Mouse (Mus musculus) ES-CJ7 (cell line): ENCODE data around the gene Urad.
A peak's percentile ranks its signal among the peaks of the same experiment; 100 is the strongest.

Source experiments
- DNase-seq: peaks from one replicate; pipeline ENCODE4 v3.0.0; 2011; ENCODE audit warnings: low read depth, low spot score

The Urad gene

GRCm38 (mm10) chr5:147325931-147326330 lies 3.7 kb upstream of the Urad start:
- no peak for DNase-seq

- peak; percentile 69 for DNase-seq
Measured at GRCm38 (mm10) chr5:147323237-147323917, 1.1 kb upstream of the Urad start.

GRCm38 (mm10) chr5:147319653-147320052 lies 2.6 kb downstream of the Urad start:
- DNase-seq: peak; percentile 80

DNA sequence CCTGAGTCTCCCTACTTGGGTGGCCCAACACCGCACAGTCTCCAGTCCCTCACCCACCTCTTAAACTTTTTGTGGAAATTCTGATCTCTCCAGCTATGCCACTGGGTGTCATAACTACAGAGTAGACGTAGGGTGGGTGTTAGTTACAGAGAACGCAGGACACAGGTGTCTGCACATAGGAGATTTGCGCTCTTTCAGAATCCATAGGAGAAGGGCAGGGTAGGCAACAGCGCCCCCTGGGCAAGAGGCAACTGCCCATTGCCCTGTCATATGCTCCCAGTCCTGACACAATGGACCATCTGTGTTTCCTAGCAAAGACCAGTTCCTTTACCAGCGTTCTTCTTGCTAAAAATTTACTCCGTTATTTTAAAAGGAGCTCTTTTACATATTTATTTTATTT lies 4.2 kb downstream of the Urad start:
- peak; percentile 38 for DNase-seq

GRCm38 (mm10) chr5:147317321-147317720 lies 4.9 kb downstream of the Urad start:
- no peak for DNase-seq

DNA sequence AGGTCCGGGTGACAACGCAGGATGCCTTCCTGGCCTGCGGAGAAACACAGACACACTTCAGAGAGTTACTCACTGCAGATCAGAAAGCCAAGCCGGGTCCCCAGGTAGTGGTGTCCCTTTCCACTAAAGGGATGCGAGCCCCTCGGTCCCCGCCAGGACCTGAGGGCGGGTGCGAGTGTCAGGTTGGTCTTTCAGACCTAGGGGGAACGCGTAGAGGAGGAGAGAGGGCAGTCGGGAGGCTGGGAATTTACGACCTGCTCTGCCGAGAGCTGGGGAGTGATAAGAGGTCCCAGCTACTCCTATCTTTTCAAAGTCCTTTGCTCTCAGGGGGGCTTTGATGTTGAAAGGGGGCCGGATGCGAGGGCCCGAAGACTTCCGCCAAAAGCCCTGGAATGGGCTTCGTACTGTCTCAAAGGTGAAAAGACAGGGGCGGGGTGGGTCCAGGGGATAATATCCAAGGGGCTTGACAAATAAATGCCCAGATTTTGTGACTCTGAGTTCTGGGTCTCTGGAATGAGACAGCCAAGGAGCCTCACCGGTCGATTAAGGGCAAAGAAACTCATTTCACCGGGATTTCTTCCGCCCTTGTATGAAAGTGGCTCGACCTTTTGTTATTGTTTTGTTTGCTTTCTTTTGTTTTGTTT lies 6.7 kb downstream of the Urad start:
- no peak for DNase-seq

GRCm38 (mm10) chr5:147314646-147315431 lies 7.4 kb downstream of the Urad start:
- peak; percentile 41 for DNase-seq

DNA sequence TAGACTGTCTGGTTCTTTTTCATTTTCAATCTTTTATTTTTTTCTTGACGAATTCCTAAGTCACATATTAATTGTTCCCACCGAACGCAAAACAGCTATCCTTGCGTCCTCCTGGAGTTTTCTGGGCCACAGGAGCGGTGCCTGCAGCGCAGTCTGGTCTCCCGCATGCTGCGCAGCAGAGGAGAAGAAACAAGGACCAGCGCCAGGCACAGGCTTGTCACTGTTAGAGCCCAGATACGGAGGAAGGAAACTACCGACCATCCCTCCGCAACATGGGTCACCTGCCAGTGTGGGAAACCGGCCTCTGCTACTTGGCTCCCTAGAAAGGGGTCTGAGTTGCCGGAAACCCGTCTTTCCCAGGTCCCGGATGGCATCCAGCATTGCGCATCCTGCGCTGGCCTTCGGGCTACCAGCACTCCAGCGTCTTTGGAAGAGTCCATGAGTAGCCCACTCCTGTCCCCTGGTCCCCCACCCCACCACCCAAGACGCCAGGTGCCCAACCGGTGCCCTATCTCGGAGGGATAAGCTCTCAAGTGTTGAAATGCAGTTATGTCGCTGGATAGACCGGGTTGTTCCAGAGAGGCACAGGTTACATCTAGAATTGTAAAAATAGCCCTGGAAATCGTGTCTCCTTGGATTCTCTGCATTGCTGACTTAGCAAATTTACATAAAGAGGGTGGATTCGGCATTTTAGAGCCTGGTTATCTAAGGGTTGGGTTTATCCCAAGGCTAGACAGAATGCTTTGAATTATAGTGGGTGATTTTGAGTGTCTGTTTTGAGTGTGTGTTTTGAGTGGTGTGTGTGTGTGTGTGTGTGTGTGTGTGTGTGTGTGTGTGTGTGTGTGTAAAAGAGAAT lies 9.2 kb downstream of the Urad start:
- no peak for DNase-seq

GRCm38 (mm10) chr5:147309786-147310185 lies 12.5 kb downstream of the Urad start:
- no peak for DNase-seq

GRCm38 (mm10) chr5:147308451-147308850 lies 13.8 kb downstream of the Urad start:
- DNase-seq: no peak

GRCm38 (mm10) chr5:147307398-147307785 lies 14.8 kb downstream of the Urad start:
- DNase-seq: no peak

GRCm38 (mm10) chr5:147306638-147307397 lies 15.4 kb downstream of the Urad start, which contains the start of gene Cdx2:
Cdx2 (minus strand) TSS chr5:147307270.
- DNase-seq: peak; percentile 78

GRCm38 (mm10) chr5:147305856-147306637 lies 16.2 kb downstream of the Urad start:
- DNase-seq: peak; percentile 38

DNA sequence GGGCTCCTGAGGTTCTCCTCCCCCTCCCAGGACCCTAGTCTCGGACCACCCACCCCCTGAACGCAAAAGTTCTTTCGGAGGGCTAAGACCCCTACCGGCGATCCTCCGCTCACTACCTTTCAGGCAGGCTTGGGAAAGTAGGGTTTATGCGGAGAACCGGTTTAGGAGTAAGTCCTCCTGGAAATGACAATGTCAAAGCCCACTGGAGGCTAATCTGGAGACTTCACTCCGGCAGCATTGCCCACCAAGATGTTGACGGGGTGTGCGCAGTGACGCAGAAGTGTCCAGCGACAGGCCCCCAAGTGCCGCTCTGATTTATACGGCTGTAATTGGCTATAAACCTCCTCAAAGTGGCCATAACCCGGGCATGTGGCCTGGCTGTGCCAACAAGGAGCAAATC lies 17.1 kb downstream of the Urad start:
- no peak for DNase-seq

DNA sequence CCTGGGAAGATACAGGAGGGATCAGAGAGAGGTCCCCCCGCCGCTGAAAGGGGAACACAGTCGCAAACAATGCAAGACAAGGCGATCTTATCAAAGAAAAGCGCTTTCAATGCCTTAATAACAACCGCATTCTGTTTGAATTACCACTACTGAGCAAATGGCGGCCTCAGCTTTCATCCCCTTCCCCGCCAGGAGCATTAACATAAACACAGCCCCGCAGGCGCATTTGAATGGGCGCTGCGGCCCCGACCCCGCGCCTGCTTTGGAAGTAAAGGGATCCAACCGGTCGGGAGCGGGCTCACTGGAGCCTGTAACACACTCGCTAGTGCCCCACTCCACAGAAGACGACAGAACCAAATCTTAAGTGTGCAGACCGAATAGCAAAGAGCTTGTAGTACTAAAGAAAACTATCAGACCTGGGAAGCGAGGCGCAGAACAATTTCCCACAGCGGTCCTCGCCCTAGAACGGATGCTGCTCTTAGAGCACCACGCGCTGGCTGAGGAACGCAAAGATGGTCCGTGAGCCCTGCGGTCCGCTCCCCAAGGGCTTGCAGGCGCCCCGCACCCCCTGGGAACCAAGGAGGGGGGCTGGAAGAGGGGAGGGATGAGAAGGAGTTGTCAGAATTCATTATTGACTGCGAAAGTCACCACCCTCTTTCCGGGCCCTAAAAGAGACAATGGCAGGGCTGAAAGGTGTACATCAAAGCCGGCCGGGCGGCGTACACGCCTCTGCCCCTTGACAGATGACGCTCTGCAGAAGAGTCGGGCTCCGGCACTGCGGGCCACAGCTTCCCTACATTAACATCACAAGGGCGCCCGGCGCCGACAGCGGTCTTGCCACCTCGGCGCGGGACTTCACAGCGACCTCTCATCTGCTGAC lies 17.7 kb downstream of the Urad start:
- peak; percentile 88 for DNase-seq

- DNase-seq: no peak
Measured at GRCm38 (mm10) chr5:147302746-147303400, 19.4 kb downstream of the Urad start.

DNA sequence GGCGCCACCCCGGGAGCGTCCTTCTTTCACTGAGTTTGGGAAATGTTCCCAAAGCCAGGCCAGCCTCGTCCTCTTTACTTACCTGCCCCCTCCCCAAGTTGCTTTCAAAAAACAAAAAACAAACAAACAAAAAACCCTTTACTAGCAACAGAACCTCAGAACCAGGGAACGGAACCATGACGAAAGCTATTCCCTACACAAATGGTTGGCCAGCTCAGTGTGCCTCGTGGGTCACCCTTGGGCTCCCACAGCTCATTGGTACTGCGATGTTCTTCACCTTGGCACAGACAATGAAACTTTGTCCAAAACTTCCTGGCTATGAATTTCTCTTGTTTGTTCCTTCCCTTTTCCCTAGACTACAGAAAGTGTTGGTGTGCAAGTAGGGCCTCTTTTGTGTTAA lies 20.1 kb downstream of the Urad start:
- no peak for DNase-seq

- no peak for DNase-seq
Measured at GRCm38 (mm10) chr5:147301781-147302070, 20.5 kb downstream of the Urad start.
